Mouse (Mus musculus) yolk sac, embryonic 10.5 days (tissue): Measurements from ENCODE around the gene Ncan.

Experiments used
- DNase-seq: peaks from one replicate; pipeline ENCODE4 v3.0.0-alpha.2; 2017; ENCODE audit warnings: low spot score

Ncan gene

GRCm38 (mm10) chr8:70120667-70121066 lies at the start of gene Ncan:
TSS of gene Ncan (minus strand) at chr8:70120873.
- DNase-seq = peak; percentile 55

GRCm38 (mm10) chr8:70170116-70170515 lies 49.4 kb upstream of the Ncan start:
- DNase-seq = no peak

GRCm38 (mm10) chr8:70166504-70167110 lies 45.9 kb upstream of the Ncan start:
- peak; percentile 50 for DNase-seq

- DNase-seq = no peak
These were observed 42.6 kb upstream of the Ncan start for GRCm38 (mm10) chr8:70163316-70163715.

GRCm38 (mm10) chr8:70160015-70160414 lies 39.3 kb upstream of the Ncan start:
- DNase-seq = no peak

- DNase-seq = no peak
These were observed 38.5 kb upstream of the Ncan start for GRCm38 (mm10) chr8:70159211-70159610.

- peak; percentile 76 for DNase-seq
These were observed 37.6 kb upstream of the Ncan start for GRCm38 (mm10) chr8:70158069-70158853.

- no peak for DNase-seq
These were observed 36.6 kb upstream of the Ncan start for GRCm38 (mm10) chr8:70157240-70157800.

- DNase-seq = peak; percentile 81
These were observed 32.0 kb upstream of the Ncan start for GRCm38 (mm10) chr8:70152537-70153257.

- DNase-seq = no peak
These were observed 29.5 kb upstream of the Ncan start for GRCm38 (mm10) chr8:70150158-70150557.

- no peak for DNase-seq
These were observed 27.3 kb upstream of the Ncan start for GRCm38 (mm10) chr8:70147678-70148607.

- DNase-seq = no peak
These were observed 19.3 kb upstream of the Ncan start for GRCm38 (mm10) chr8:70139981-70140380.

- peak; percentile 99 for DNase-seq
These were observed 18.6 kb upstream of the Ncan start, which contains the start of the genes Rfxank, Borcs8 and Mef2b for GRCm38 (mm10) chr8:70139026-70139857. TSS of gene Rfxank (minus strand) at chr8:70139154. TSS of gene Borcs8 (plus strand) at chr8:70139499. TSS of gene Mef2b (plus strand) at chr8:70139711.

GRCm38 (mm10) chr8:70137890-70138289 lies 17.2 kb upstream of the Ncan start:
- DNase-seq = no peak

GRCm38 (mm10) chr8:70136591-70136990 lies 15.9 kb upstream of the Ncan start:
- no peak for DNase-seq

GRCm38 (mm10) chr8:70134931-70135330 lies 14.3 kb upstream of the Ncan start:
- DNase-seq = no peak

GRCm38 (mm10) chr8:70134086-70134485 lies 13.4 kb upstream of the Ncan start:
- no peak for DNase-seq

GRCm38 (mm10) chr8:70131166-70131883 lies 10.7 kb upstream of the Ncan start, which contains the start of gene Nr2c2ap:
TSS of gene Nr2c2ap (plus strand) at chr8:70131333.
- DNase-seq = peak; percentile 84

- no peak for DNase-seq
These were observed 9.4 kb upstream of the Ncan start for GRCm38 (mm10) chr8:70130066-70130465.
